In the genomic region with DNA sequence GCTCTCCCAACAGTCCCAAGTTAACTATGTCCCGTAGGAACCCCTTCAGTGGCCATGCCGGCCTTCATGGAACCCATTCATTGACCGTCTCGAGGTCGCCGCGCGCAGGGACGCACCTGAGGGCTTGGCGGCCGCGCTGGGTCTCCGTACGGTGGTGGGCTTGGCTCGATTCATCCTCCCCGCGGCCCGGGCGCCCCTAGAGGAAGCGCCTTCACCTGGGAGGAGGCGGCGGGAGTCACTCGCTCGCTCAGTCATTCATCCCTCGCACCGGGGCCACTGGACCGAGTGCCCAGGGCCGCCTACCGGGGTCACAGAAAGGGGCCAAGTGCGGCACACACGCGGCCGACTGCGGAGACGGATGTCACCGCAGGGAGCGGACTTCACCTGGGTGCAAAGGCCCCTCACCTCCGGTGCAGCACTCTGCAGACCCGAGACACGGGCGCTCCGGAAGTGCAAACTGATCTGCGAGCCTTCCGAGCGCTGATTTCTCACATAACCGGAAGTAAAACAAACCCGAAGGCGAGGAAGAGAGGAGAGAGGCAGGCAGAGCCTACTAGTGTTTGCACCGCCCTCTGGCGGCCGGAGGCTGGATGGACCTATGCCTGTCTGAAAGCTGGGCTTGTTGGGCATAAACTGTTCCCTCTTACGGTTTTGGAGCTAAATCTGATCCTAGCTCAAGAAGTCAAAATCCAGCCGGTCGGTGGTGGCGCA, we compare ENCODE assay signal across 8 mouse cellular contexts. TPM values are rescaled to one million over a fixed set of nuclear protein-coding genes. Genes with fewer than 3 reads are reported as not detected.
A peak's percentile ranks its signal among the peaks of the same experiment; 100 is the strongest.
DNase-seq lines count a peak whose midpoint lies in the region; ATAC-seq lines count a peak whose summit lies in the region.

A gene (minus strand): TSS at position 459 of the 711 bp plus-strand sequence.

- H3K4me3 ChIP-seq in hindbrain, embryonic 14.5 days (replicated peaks; ENCODE audit: low read length), result peak within 1 kb of the TSS; percentile 99

- H3K9me3 ChIP-seq in hindbrain, embryonic 14.5 days (ENCODE audit: control insufficient read depth, low read length), result no peaks in the 10 kb centered on the region

- H3K9ac ChIP-seq in hindbrain, embryonic 14.5 days, result peak within 1 kb of the TSS; percentile 91

- H3K27ac ChIP-seq in hindbrain, embryonic 14.5 days, result no peak within 1 kb of the TSS

- H3K36me3 ChIP-seq in hindbrain, embryonic 14.5 days (replicated peaks; ENCODE audit: control insufficient read depth, insufficient read depth), result peaks cover 33% of the 10 kb centered on the region

- WGBS in hindbrain, embryonic 14.5 days, result under 1% methylated on average over 54 of the region's 55 CpGs

- DNase-seq in R1 (ENCODE audit: low read depth, low spot score), result peak; percentile 97
- peak; percentile 96 to 99 for DNase-seq in cerebellum, postnatal 25 days
- peak; percentile 96 to 97 for DNase-seq in frontal cortex, postnatal 25 days (ENCODE audit: low spot score in 2 of 2)
- DNase-seq in hindbrain, embryonic 14.5 days (ENCODE audit: low spot score), result peak; percentile 99
- peak; percentile 95 for DNase-seq in layer of hippocampus, postnatal 36 days
- peak; percentile 99 for DNase-seq in lung, postnatal 36 days
- DNase-seq in retina, postnatal 1 day, result peak; percentile 97
- DNase-seq in urinary bladder, adult 18-20 months (ENCODE audit: low spot score in 2 of 2), result peak; percentile 89 to 91

- peak within 1 kb of the TSS; percentile 70 for H3K4me2 ChIP-seq in hindbrain, embryonic 14.5 days (replicated peaks)

- H3K27me3 ChIP-seq in hindbrain, embryonic 14.5 days (ENCODE audit: control insufficient read depth, insufficient read depth, low read length), result no peaks in the 10 kb centered on the region

- peak; percentile 91 for ATAC-seq in hindbrain, embryonic 14.5 days (ENCODE audit: low FRiP score)

- peaks cover 7% of the 10 kb centered on the region for H3K4me1 ChIP-seq in hindbrain, embryonic 14.5 days (replicated peaks; ENCODE audit: control insufficient read depth, insufficient read depth, low read length)

RNA-seq across cellular contexts. Expression of the gene that starts here (rescaled TPM):
- 37.2 and 37.6 TPM in 2 replicates for polyA plus RNA-seq in hindbrain, embryonic 14.5 days (2014; fragmentation: Nextera tagmentation; extraction: Ambion mirVana)
- 10 to 100 TPM; 86.4 to 91.9 TPM for total RNA-seq in layer of hippocampus, postnatal 36 days (2021)
